Mouse (Mus musculus) forebrain, embryonic 13.5 days (tissue): Measurements from ENCODE around the gene Fadd. TPM values are rescaled to one million over a fixed set of nuclear protein-coding genes. Genes with fewer than 3 reads are reported as not detected.

Experiments used
- polyA plus RNA-seq: library from polyadenylated mRNA; unstranded; fragments of >200 nt; fragmentation: Nextera tagmentation; extraction: Ambion mirVana; gene quantifications from 2 replicates; pipeline ENCODE4 v1.2.1, GENCODE M21; 2015

Gene Fadd
- polyA plus RNA-seq, 1 experiment from 2014 or later: 7.1 TPM

Other genes with a start within 250 kb of the Fadd start
- gene Cttn, start 111.5 kb downstream of the Fadd start, polyA plus RNA-seq: 168 and 179 TPM in 2 replicates
- gene Ppfia1, start 28.7 kb downstream of the Fadd start, polyA plus RNA-seq: 29.0 and 32.1 TPM in 2 replicates
- 12.3 and 14.3 TPM in 2 replicates for gene Ano1, start 169.5 kb upstream of the Fadd start, polyA plus RNA-seq